Mouse (Mus musculus): Measurements from ENCODE around the gene Cryge.

The Cryge gene

GRCm38 (mm10) chr1:65028206-65028605 is 22.7 kb downstream of the Cryge start:
- no peak for DNase-seq (ENCODE audit: extremely low read depth, low read depth, low spot score)

- DNase-seq (ENCODE audit: extremely low read depth, low read depth, low spot score) = no peak
These were observed 38.2 kb downstream of the Cryge start for GRCm38 (mm10) chr1:65012726-65013125.

GRCm38 (mm10) chr1:65010153-65010552 is 40.8 kb downstream of the Cryge start:
- peak; percentile 11 for DNase-seq (ENCODE audit: extremely low read depth, low read depth, low spot score)

- DNase-seq (ENCODE audit: extremely low read depth, low read depth, low spot score) = no peak
These were observed 45.4 kb downstream of the Cryge start for GRCm38 (mm10) chr1:65005575-65005974.

GRCm38 (mm10) chr1:65004526-65004925 is 46.4 kb downstream of the Cryge start:
- DNase-seq (ENCODE audit: extremely low read depth, low read depth, low spot score) = no peak

All from fat pad, adult 2 months (tissue).